ENCODE assay signal across 11 mouse cellular contexts in genomic region chr13:97469999-97470398, GRCm38 (mm10).
DNase-seq lines count a peak whose midpoint lies in the region; ATAC-seq and TF ChIP-seq lines count a peak whose summit lies in the region.
"Had no signal": no experiment of that assay in that cellular context is flagged by ENCODE, and none has a peak within 500 bp of the region (broad histone marks: within the 10 kb centered on the region; RNA-seq: fewer than 3 reads in every experiment).

No protein-coding gene starts in this region.

- H3K27me3 ChIP-seq in erythroblast, embryonic 14.5 days (ENCODE audit: control insufficient read depth): peaks cover 6% of the 10 kb centered on the region
- no peaks in the 10 kb centered on the region for H3K27me3 ChIP-seq in midbrain, embryonic 10.5 days (ENCODE audit: low read depth, poor library complexity, severe bottlenecking)
- H3K27me3 ChIP-seq in midbrain, postnatal 0 days (ENCODE audit: insufficient read depth, low read length): no peaks in the 10 kb centered on the region
- no peaks in the 10 kb centered on the region for H3K27me3 ChIP-seq in intestine, embryonic 16.5 days (replicated peaks; ENCODE audit: control insufficient read depth, insufficient read depth, low read length)
- H3K27me3 ChIP-seq: forebrain, embryonic 12.5 days; limb, embryonic 15.5 days; neural tube, embryonic 12.5 days had no signal

- TF ChIP-seq CTCF in midbrain, postnatal 0 days (IDR thresholded peaks at IDR 0.05): no peak

- H3K4me1 ChIP-seq in erythroblast, embryonic 14.5 days (ENCODE audit: control insufficient read depth): peaks cover 47% of the 10 kb centered on the region
- peaks cover 14% of the 10 kb centered on the region for H3K4me1 ChIP-seq in midbrain, embryonic 10.5 days
- H3K4me1 ChIP-seq in midbrain, postnatal 0 days (ENCODE audit: insufficient read depth, low read length): peaks cover 8% of the 10 kb centered on the region; the same call in 1 of the 2 replicates
- H3K4me1 ChIP-seq in intestine, embryonic 16.5 days (ENCODE audit: control insufficient read depth, insufficient read depth, low read length): no peaks in the 10 kb centered on the region

- 85% methylated on average over 10 of the region's 10 CpGs for WGBS in midbrain, embryonic 10.5 days
- 58% methylated on average over 10 of the region's 10 CpGs for whole genome bisulfite sequencing in midbrain, postnatal 0 days
- 50% methylated on average over 10 of the region's 10 CpGs for WGBS in intestine, embryonic 16.5 days

- H3K4me3 ChIP-seq in erythroblast, embryonic 14.5 days (replicated peaks): peak overlapping the region; percentile 16
- H3K4me3 ChIP-seq in midbrain, embryonic 10.5 days: no peak overlapping the region
- H3K4me3 ChIP-seq in midbrain, postnatal 0 days (ENCODE audit: low read depth, low read length): no peak overlapping the region
- H3K4me3 ChIP-seq in intestine, embryonic 16.5 days (ENCODE audit: low read length): no peak overlapping the region
- H3K4me3 ChIP-seq: forebrain, embryonic 12.5 days; limb, embryonic 15.5 days; neural tube, embryonic 12.5 days had no signal

- H3K9ac ChIP-seq in midbrain, postnatal 0 days (replicated peaks; ENCODE audit: low read length, poor library complexity, severe bottlenecking): no peak overlapping the region
- H3K9ac ChIP-seq in intestine, embryonic 16.5 days (ENCODE audit: low read depth, low read length): no peak overlapping the region
- H3K9ac ChIP-seq: forebrain, embryonic 12.5 days; limb, embryonic 15.5 days; neural tube, embryonic 12.5 days had no signal

- H3K4me2 ChIP-seq in midbrain, postnatal 0 days (ENCODE audit: low read depth, low read length, poor library complexity, severe bottlenecking): no peak overlapping the region
- no peak overlapping the region for H3K4me2 ChIP-seq in intestine, embryonic 16.5 days (ENCODE audit: low read depth, low read length)
- H3K4me2 ChIP-seq: forebrain, embryonic 12.5 days; limb, embryonic 15.5 days; neural tube, embryonic 12.5 days had no signal

- 0 out of 2 replicates have a peak overlapping the region, but pooled peaks have one; percentile 4 for H3K27ac ChIP-seq in midbrain, embryonic 10.5 days (replicated peaks)
- no peak overlapping the region for H3K27ac ChIP-seq in midbrain, postnatal 0 days (ENCODE audit: low read depth, low read length)
- H3K27ac ChIP-seq in intestine, embryonic 16.5 days (ENCODE audit: low read length): no peak overlapping the region
- H3K27ac ChIP-seq: forebrain, embryonic 12.5 days; limb, embryonic 15.5 days; neural tube, embryonic 12.5 days had no signal

- no peak for ATAC-seq in erythroblast, adult 5-6 weeks (replicated peaks; ENCODE audit: low FRiP score, poor library complexity, severe bottlenecking)
- no peak for ATAC-seq in midbrain, postnatal 0 days (ENCODE audit: low FRiP score)
- ATAC-seq in intestine, embryonic 16.5 days: no peak

- no peaks in the 10 kb centered on the region for H3K9me3 ChIP-seq in erythroblast, embryonic 14.5 days (ENCODE audit: control insufficient read depth, low read length)
- no peaks in the 10 kb centered on the region for H3K9me3 ChIP-seq in midbrain, embryonic 10.5 days (replicated peaks)
- no peaks in the 10 kb centered on the region for H3K9me3 ChIP-seq in midbrain, postnatal 0 days (ENCODE audit: low read length)
- no peaks in the 10 kb centered on the region for H3K9me3 ChIP-seq in intestine, embryonic 16.5 days (ENCODE audit: control insufficient read depth, low read length)
- H3K9me3 ChIP-seq: forebrain, embryonic 12.5 days; limb, embryonic 15.5 days; neural tube, embryonic 12.5 days had no signal

- no peak for DNase-seq in midbrain, embryonic 10.5 days (ENCODE audit: low spot score)
- DNase-seq in midbrain, postnatal 0 days (ENCODE audit: low spot score): no peak
- DNase-seq in liver: peak; percentile 65
- DNase-seq in natural killer cell, adult 2 months (ENCODE audit: low spot score in 2 of 2): peak; percentile 1 to 11
- no peak for DNase-seq in thymus, postnatal 14 days

- H3K36me3 ChIP-seq in erythroblast, embryonic 14.5 days (ENCODE audit: control insufficient read depth): no peaks in the 10 kb centered on the region
- H3K36me3 ChIP-seq in midbrain, embryonic 10.5 days: no peaks in the 10 kb centered on the region
- no peaks in the 10 kb centered on the region for H3K36me3 ChIP-seq in midbrain, postnatal 0 days (ENCODE audit: insufficient read depth, low read length)
- no peaks in the 10 kb centered on the region for H3K36me3 ChIP-seq in intestine, embryonic 16.5 days (ENCODE audit: control insufficient read depth, insufficient read depth, low read length)
- H3K36me3 ChIP-seq: forebrain, embryonic 12.5 days; limb, embryonic 15.5 days; neural tube, embryonic 12.5 days had no signal

Comparison
In these comparisons a context has a peak if more than half of its experiments do, and no peak if none do; other contexts are left out.
1. DNase-seq: peak in liver (single experiment) and natural killer cell, adult 2 months (2 of 2); none in midbrain, embryonic 10.5 days (single experiment), midbrain, postnatal 0 days (single experiment) and thymus, postnatal 14 days (single experiment).